Mouse (Mus musculus): Measurements from ENCODE around the gene Ndufs2. TPM values are rescaled to one million over a fixed set of nuclear protein-coding genes. Genes with fewer than 3 reads are reported as not detected.

Gene Ndufs2
- polyA plus RNA-seq, 1 experiment = 131 TPM

DNA sequence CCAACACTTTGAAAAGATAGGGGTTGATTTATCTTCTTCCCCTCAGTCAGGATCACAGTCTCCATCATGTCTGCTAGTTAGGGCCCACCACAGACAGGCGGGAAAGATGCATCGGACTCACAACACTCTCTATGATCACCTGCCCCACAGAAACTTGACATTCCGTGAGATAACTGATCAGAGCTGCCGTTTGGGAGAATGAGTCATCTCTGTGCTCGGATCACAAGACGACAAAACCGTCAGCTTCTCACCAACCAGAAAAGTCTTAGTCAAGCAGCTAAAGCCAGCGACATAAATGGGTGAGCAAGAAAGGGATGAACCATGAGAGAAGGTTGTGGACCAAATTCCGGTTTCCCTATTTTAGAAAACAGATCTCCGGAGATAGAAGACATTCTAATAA is 58.9 kb downstream of the Ndufs2 start:
- H3K4me3 ChIP-seq (ENCODE audit: insufficient read depth, low read length) = no peak overlapping the region
- peaks cover 33% of the 10 kb centered on the region for H3K4me1 ChIP-seq (ENCODE audit: control insufficient read depth, insufficient read depth, low read length)
- H3K27ac ChIP-seq (ENCODE audit: insufficient read depth, low read depth, low read length) = no peak overlapping the region
- TF ChIP-seq CTCF (IDR thresholded peaks at IDR 0.05; ENCODE audit: low read depth, low read length) (no peak), POLR2A (IDR thresholded peaks at IDR 0.05; ENCODE audit: borderline replicate concordance, low read depth, low read length) (no peak)

DNA sequence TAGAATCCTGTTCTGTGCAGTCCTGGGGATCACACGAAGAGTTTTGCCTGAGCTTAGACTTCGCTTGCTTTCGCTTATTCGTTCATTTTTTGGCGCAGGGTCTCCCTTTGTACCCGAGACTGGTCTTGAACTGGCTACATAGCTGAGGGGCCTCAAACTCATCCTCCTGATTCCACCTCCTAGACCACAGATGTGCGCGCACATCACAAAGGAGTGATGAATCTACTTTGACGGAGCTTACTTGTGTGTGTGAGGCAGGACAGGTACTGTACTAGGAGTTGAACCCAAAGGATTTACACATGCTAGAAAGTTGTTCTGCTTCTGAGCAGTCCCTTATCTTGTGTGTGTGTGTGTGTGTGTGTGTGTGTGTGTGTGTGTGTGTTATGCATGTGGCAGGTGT is 60.4 kb downstream of the Ndufs2 start:
- no peak for TF ChIP-seq POLR2A (IDR thresholded peaks at IDR 0.05; ENCODE audit: borderline replicate concordance, low read depth, low read length)
- no peak for TF ChIP-seq CTCF (IDR thresholded peaks at IDR 0.05; ENCODE audit: low read depth, low read length)
- Histone ChIP-seq H3K27ac (ENCODE audit: insufficient read depth, low read depth, low read length) (no peak overlapping the region), H3K4me1 (ENCODE audit: control insufficient read depth, insufficient read depth, low read length) (peaks cover 44% of the 10 kb centered on the region), H3K4me3 (ENCODE audit: insufficient read depth, low read length) (no peak overlapping the region)

DNA sequence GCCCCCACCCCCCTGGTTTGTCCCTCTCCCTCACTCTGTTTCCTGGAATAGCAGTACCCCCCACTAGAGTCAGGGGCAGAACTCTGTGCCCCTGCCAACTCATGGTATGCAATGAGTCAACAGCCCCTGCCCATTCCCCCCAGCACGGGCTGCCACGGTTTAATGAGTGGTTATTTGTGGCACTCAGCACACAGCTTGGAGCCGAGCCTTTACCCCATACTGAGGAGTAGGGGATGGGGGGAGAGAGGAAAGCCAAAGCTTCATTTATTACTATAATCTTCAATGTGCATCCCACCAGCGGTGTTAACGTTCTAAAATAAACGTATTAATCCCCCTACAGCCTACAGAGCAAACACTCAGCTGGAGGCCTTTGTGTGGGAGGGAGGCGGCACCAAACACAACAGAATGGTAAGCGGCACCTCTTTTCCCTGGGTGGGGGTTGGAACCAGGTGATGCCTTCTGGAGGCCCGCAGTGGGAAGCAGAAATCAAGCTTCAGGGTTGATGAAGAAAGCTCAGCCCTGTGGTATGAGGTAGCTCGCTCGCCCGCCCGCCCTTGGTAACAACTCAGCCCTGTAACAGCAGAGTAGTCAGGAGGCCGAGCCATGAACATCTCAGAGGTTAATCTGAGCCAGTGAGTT is 61.6 kb downstream of the Ndufs2 start:
- Histone ChIP-seq H3K27ac (ENCODE audit: insufficient read depth, low read depth, low read length) (no peak overlapping the region), H3K4me3 (ENCODE audit: insufficient read depth, low read length) (no peak overlapping the region), H3K4me1 (ENCODE audit: control insufficient read depth, insufficient read depth, low read length) (peaks cover 54% of the 10 kb centered on the region)
- no peak for TF ChIP-seq CTCF (IDR thresholded peaks at IDR 0.05; ENCODE audit: low read depth, low read length)
- TF ChIP-seq POLR2A (IDR thresholded peaks at IDR 0.05; ENCODE audit: borderline replicate concordance, low read depth, low read length) = no peak

DNA sequence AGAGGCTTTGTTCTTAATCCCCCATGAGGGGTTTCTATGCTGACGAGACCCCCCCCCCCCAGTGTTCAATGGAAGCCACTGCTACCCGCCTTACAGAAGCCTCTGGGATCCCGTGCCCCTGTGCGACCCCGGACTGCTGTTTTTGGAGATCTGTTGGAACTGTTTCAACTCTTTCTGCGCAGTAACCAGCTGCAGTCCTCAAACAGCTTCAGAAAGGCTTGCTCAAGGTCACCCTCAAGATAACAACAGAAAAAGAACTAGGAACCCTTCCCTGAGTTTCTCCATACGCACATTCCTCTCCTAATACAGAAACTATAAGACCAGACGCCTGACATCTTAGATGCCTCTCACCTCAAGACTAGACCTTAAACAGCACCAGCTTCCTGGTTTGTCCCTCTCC is 62.1 kb downstream of the Ndufs2 start:
- TF ChIP-seq CTCF (IDR thresholded peaks at IDR 0.05; ENCODE audit: low read depth, low read length) (no peak), POLR2A (IDR thresholded peaks at IDR 0.05; ENCODE audit: borderline replicate concordance, low read depth, low read length) (no peak)
- H3K4me1 ChIP-seq (ENCODE audit: control insufficient read depth, insufficient read depth, low read length) = peaks cover 52% of the 10 kb centered on the region
- H3K4me3 ChIP-seq (ENCODE audit: insufficient read depth, low read length) = no peak overlapping the region
- no peak overlapping the region for H3K27ac ChIP-seq (ENCODE audit: insufficient read depth, low read depth, low read length)

DNA sequence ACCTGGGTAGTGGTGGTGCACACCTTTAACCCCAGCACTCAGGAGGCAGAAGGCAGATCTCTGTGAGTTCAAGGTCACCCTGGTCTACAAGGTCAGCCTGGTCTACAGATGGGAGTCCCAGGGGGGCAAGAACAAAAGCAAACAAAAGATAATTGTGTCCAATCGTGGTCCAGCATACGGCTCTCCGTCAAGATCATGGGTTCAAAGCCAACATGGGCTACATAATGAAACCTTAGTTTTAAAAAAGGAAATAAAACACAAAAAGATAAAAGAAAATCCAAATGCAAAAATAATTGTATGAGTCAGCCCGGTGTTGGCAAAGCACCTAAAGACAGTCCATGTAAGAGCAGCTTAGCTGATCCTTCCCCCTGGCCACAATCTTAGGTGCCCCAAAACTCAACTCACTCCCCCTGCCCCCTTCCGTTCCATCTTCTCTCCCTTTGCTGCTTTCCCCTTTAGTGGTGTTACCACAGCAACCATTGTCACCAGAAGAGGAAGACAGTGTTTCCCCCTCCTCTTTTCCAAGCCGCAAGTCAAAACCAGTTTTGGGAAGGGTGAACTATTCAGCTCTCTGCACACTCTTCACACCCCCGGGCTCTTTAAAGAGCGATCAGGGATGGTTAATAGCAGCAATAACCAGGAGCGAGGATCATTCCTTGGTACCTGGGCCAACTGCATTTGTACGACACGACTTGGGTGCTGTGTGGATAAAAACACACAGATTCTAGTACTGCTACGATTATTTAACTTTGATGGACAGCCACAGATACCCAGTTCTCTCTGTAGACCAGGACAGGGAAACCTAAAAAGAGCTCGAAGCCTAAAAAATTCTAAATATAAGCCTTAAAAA is 63.1 kb downstream of the Ndufs2 start:
- H3K4me3 ChIP-seq (ENCODE audit: insufficient read depth, low read length) = no peak overlapping the region
- no peak for TF ChIP-seq POLR2A (IDR thresholded peaks at IDR 0.05; ENCODE audit: borderline replicate concordance, low read depth, low read length)
- TF ChIP-seq CTCF (IDR thresholded peaks at IDR 0.05; ENCODE audit: low read depth, low read length) = no peak
- no peak overlapping the region; the same call in 1 of the 2 replicates for H3K27ac ChIP-seq (ENCODE audit: insufficient read depth, low read depth, low read length)
- peaks cover 47% of the 10 kb centered on the region for H3K4me1 ChIP-seq (ENCODE audit: control insufficient read depth, insufficient read depth, low read length)

DNA sequence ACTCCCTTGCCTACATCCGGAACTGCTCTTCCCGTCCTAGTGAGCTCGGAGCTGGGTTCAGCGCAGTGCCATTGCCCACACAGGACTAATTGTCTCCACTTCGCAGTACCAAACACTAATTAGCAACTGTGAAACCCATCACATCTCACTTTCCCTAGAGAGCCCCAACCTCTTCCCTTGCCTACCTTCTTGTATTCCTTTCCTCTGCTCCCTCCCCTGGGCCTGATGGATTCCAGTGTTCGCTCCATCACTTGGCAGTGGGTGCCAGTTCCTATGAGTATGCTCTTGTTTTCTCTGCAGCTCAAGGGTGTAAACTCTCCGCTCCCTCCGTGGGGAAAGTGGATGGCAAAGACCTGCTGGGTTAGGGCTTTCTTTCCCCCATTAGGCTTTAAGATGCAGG is 65.5 kb downstream of the Ndufs2 start:
- Histone ChIP-seq H3K4me1 (ENCODE audit: control insufficient read depth, insufficient read depth, low read length) (peaks cover 57% of the 10 kb centered on the region), H3K27ac (ENCODE audit: insufficient read depth, low read depth, low read length) (peak overlapping the region; percentile 100), H3K4me3 (ENCODE audit: insufficient read depth, low read length) (no peak overlapping the region)
- TF ChIP-seq POLR2A (IDR thresholded peaks at IDR 0.05; ENCODE audit: borderline replicate concordance, low read depth, low read length) = no peak
- no peak for TF ChIP-seq CTCF (IDR thresholded peaks at IDR 0.05; ENCODE audit: low read depth, low read length)

Other genes starting within 250 kb of the Ndufs2 start
- 84.3 and 86.6 TPM in 2 replicates for gene Fcgr4, start 232.5 kb downstream of the Ndufs2 start, polyA plus RNA-seq (2012; ENCODE audit: insufficient read depth, insufficient read length, missing spikeins)
- 1,121 and 1,154 TPM in 2 replicates for gene Fcgr3, start 186.5 kb downstream of the Ndufs2 start, polyA plus RNA-seq (2012; ENCODE audit: insufficient read depth, insufficient read length, missing spikeins)
- 4.5 and 5.7 TPM in 2 replicates for gene Cfap126, start 137.5 kb downstream of the Ndufs2 start, polyA plus RNA-seq (2012; ENCODE audit: insufficient read depth, insufficient read length, missing spikeins)
- gene Sdhc, start 100.8 kb downstream of the Ndufs2 start, polyA plus RNA-seq (2012; ENCODE audit: insufficient read depth, insufficient read length, missing spikeins) = 205 and 226 TPM in 2 replicates
- 2.0 TPM in 1 of 2 replicates, not detected in the other for gene Mpz, start 100.7 kb downstream of the Ndufs2 start, polyA plus RNA-seq (2012; ENCODE audit: insufficient read depth, insufficient read length, missing spikeins)
- gene Pcp4l1, start 55.1 kb downstream of the Ndufs2 start, polyA plus RNA-seq (2012; ENCODE audit: insufficient read depth, insufficient read length, missing spikeins) = 120 and 145 TPM in 2 replicates
- not detected in 2 replicates for gene Nr1i3, start 37.4 kb downstream of the Ndufs2 start, polyA plus RNA-seq (2012; ENCODE audit: insufficient read depth, insufficient read length, missing spikeins)
- 25.8 and 27.3 TPM in 2 replicates for gene Tomm40l, start 28.9 kb downstream of the Ndufs2 start, polyA plus RNA-seq (2012; ENCODE audit: insufficient read depth, insufficient read length, missing spikeins)
- not detected in 2 replicates for gene Apoa2, start 26.3 kb downstream of the Ndufs2 start, polyA plus RNA-seq (2012; ENCODE audit: insufficient read depth, insufficient read length, missing spikeins)
- 3,398 and 3,733 TPM in 2 replicates for gene Fcer1g, start 17.0 kb downstream of the Ndufs2 start, polyA plus RNA-seq (2012; ENCODE audit: insufficient read depth, insufficient read length, missing spikeins)
- 0.21 TPM in 1 of 2 replicates, not detected in the other for gene Adamts4, start 967 bp downstream of the Ndufs2 start, polyA plus RNA-seq (2012; ENCODE audit: insufficient read depth, insufficient read length, missing spikeins)
- gene B4galt3, start 18.9 kb upstream of the Ndufs2 start, polyA plus RNA-seq (2012; ENCODE audit: insufficient read depth, insufficient read length, missing spikeins) = 40.4 and 46.1 TPM in 2 replicates
- gene Ppox, start 29.8 kb upstream of the Ndufs2 start, polyA plus RNA-seq (2012; ENCODE audit: insufficient read depth, insufficient read length, missing spikeins) = 28.1 and 38.1 TPM in 2 replicates
- gene Usp21, start 36.6 kb upstream of the Ndufs2 start, polyA plus RNA-seq (2012; ENCODE audit: insufficient read depth, insufficient read length, missing spikeins) = 45.1 and 53.8 TPM in 2 replicates
- 97.2 and 100 TPM in 2 replicates for gene Ufc1, start 43.6 kb upstream of the Ndufs2 start, polyA plus RNA-seq (2012; ENCODE audit: insufficient read depth, insufficient read length, missing spikeins)
- 34.3 and 43.5 TPM in 2 replicates for gene Dedd, start 77.8 kb upstream of the Ndufs2 start, polyA plus RNA-seq (2012; ENCODE audit: insufficient read depth, insufficient read length, missing spikeins)
- gene Nit1, start 94.3 kb upstream of the Ndufs2 start, polyA plus RNA-seq (2012; ENCODE audit: insufficient read depth, insufficient read length, missing spikeins) = 31.9 and 34.7 TPM in 2 replicates
- gene Pfdn2, start 94.3 kb upstream of the Ndufs2 start, polyA plus RNA-seq (2012; ENCODE audit: insufficient read depth, insufficient read length, missing spikeins) = 64.4 and 74.8 TPM in 2 replicates
- not detected in 2 replicates for gene Klhdc9, start 109.4 kb upstream of the Ndufs2 start, polyA plus RNA-seq (2012; ENCODE audit: insufficient read depth, insufficient read length, missing spikeins)
- gene Nectin4, start 118.7 kb upstream of the Ndufs2 start, polyA plus RNA-seq (2012; ENCODE audit: insufficient read depth, insufficient read length, missing spikeins) = 9.7 and 11.5 TPM in 2 replicates
- gene Arhgap30, start 137.6 kb upstream of the Ndufs2 start, polyA plus RNA-seq (2012; ENCODE audit: insufficient read depth, insufficient read length, missing spikeins) = 178 and 182 TPM in 2 replicates
- gene Usf1, start 159.9 kb upstream of the Ndufs2 start, polyA plus RNA-seq (2012; ENCODE audit: insufficient read depth, insufficient read length, missing spikeins) = 94.4 and 98.8 TPM in 2 replicates
- gene Tstd1, start 167.5 kb upstream of the Ndufs2 start, polyA plus RNA-seq (2012; ENCODE audit: insufficient read depth, insufficient read length, missing spikeins) = 7.7 and 16.7 TPM in 2 replicates
- 5.9 and 6.6 TPM in 2 replicates for gene F11r, start 186.1 kb upstream of the Ndufs2 start, polyA plus RNA-seq (2012; ENCODE audit: insufficient read depth, insufficient read length, missing spikeins)

Data from bone marrow macrophage, adult 2 months (primary cell).